Mouse (Mus musculus) adrenal gland, postnatal 4 days (tissue): ENCODE measurements around the gene Hist1h4c. TPM values are rescaled to one million over a fixed set of nuclear protein-coding genes. Genes with fewer than 3 reads are reported as not detected.
"Not testable (repeated sequence)": the region's sequence is repeated elsewhere in the genome, so short reads cannot be mapped to it uniquely, and the experiment has no call there.

ENCODE experiments used
- DNase-seq, 2 experiments: peaks; one replicate each; pipeline ENCODE4 v3.0.0; 2021 to 2022; ENCODE audit warnings: low spot score in 2 of 2, mixed read lengths in 2 of 2
- total RNA-seq, 2 experiments: library from RNA; stranded (reverse); gene quantifications; 2 replicates each; pipeline ENCODE4 v1.2.3; 2021

Hist1h4c gene
- total RNA-seq, 2 experiments from 2014 or later = 220 to 275 TPM

GRCm38 (mm10) chr13:23697491-23698299 lies 559 bp downstream of the Hist1h4c start:
- no peak for DNase-seq

GRCm38 (mm10) chr13:23696061-23696474 lies 2.2 kb downstream of the Hist1h4c start:
- DNase-seq = no peak

- DNase-seq = no peak
Observed at GRCm38 (mm10) chr13:23695514-23695913, 2.7 kb downstream of the Hist1h4c start, which contains the start of gene Hist1h1t. Gene Hist1h1t (plus strand): TSS chr13:23695814.

GRCm38 (mm10) chr13:23694956-23695355 lies 3.3 kb downstream of the Hist1h4c start:
- no peak for DNase-seq

- DNase-seq = no peak
Observed at GRCm38 (mm10) chr13:23693856-23694440, 4.3 kb downstream of the Hist1h4c start.

- DNase-seq = no peak
Observed at GRCm38 (mm10) chr13:23689459-23689858, 8.8 kb downstream of the Hist1h4c start.

- DNase-seq = no peak
Observed at GRCm38 (mm10) chr13:23688956-23689355, 9.3 kb downstream of the Hist1h4c start.

- no peak for DNase-seq
Observed at GRCm38 (mm10) chr13:23687907-23688306, 10.3 kb downstream of the Hist1h4c start.

GRCm38 (mm10) chr13:23687181-23687580 lies 11.1 kb downstream of the Hist1h4c start:
- no peak for DNase-seq

GRCm38 (mm10) chr13:23685966-23686365 lies 12.3 kb downstream of the Hist1h4c start:
- no peak for DNase-seq

GRCm38 (mm10) chr13:23685121-23685861 lies 13.0 kb downstream of the Hist1h4c start:
- DNase-seq = no peak

GRCm38 (mm10) chr13:23684295-23684945 lies 13.8 kb downstream of the Hist1h4c start:
- DNase-seq = not testable (repeated sequence)

- peak in 1 of 2 experiments; percentile 59 for DNase-seq
Observed at GRCm38 (mm10) chr13:23683755-23684281, 14.4 kb downstream of the Hist1h4c start, which contains the start of the genes Hist1h2ac and Hist1h2bc. Gene Hist1h2ac (minus strand): TSS chr13:23683948. Gene Hist1h2bc (plus strand): TSS chr13:23684199.

- not testable (repeated sequence) for DNase-seq
Observed at GRCm38 (mm10) chr13:23682947-23683754, 15.1 kb downstream of the Hist1h4c start.

- no peak for DNase-seq
Observed at GRCm38 (mm10) chr13:23682623-23682946, 15.7 kb downstream of the Hist1h4c start.

GRCm38 (mm10) chr13:23681990-23682582 lies 16.2 kb downstream of the Hist1h4c start:
- DNase-seq = no peak

- DNase-seq = no peak
Observed at GRCm38 (mm10) chr13:23662536-23662935, 35.7 kb downstream of the Hist1h4c start.

GRCm38 (mm10) chr13:23659636-23660366 lies 38.5 kb downstream of the Hist1h4c start:
- DNase-seq = no peak
